Mouse (Mus musculus) lung, postnatal 0 days (tissue): ENCODE results near the gene Rassf8. TPM values are rescaled to one million over a fixed set of nuclear protein-coding genes. Genes with fewer than 3 reads are reported as not detected.

Experiments
- ATAC-seq: fragments of 200-750 bp; cut with Nextera tagmentation; 2 replicates; pipeline ENCODE4 v1.8.0; 2017; ENCODE audit warnings: moderate library complexity
- DNase-seq: peaks from one replicate; pipeline ENCODE4 v3.0.0-alpha.2; 2016; ENCODE audit warnings: low spot score
- H3K27ac ChIP-seq: fragments of 300-500 bp; sonication (generic); 2 replicates; pipeline ENCODE4 v1.5.1; 2014; ENCODE audit warnings: antibody characterized with exemption, mild to moderate bottlenecking, low read length, mixed read lengths
- H3K27me3 ChIP-seq: fragments of 300-500 bp; sonication (generic); replicated peaks from 2 replicates; pipeline ENCODE4 v1.6.1; 2014; ENCODE audit warnings: low read length, mixed read lengths; ENCODE audit not compliant: insufficient read depth
- H3K36me3 ChIP-seq: fragments of 300-500 bp; sonication (generic); 2 replicates; pipeline ENCODE4 v1.6.1; 2014; ENCODE audit warnings: low read length, mixed read lengths; ENCODE audit not compliant: insufficient read depth
- H3K4me1 ChIP-seq: fragments of 300-500 bp; sonication (generic); 2 replicates; pipeline ENCODE4 v1.6.1; 2014; ENCODE audit warnings: antibody characterized with exemption, low read depth, low read length, mixed read lengths; ENCODE audit not compliant: insufficient read depth
- H3K4me2 ChIP-seq: fragments of 300-500 bp; sonication (generic); replicated peaks from 2 replicates; pipeline ENCODE4 v1.6.1; 2014; ENCODE audit warnings: low read depth, mild to moderate bottlenecking, low read length, moderate library complexity, mixed read lengths
- H3K4me3 ChIP-seq: fragments of 300-500 bp; sonication (generic); 2 replicates; pipeline ENCODE4 v1.5.1; 2014; ENCODE audit warnings: low read depth, low read length
- H3K9ac ChIP-seq: fragments of 300-500 bp; sonication (generic); replicated peaks from 2 replicates; pipeline ENCODE4 v1.6.1; 2014; ENCODE audit warnings: low read depth, mild to moderate bottlenecking
- H3K9me3 ChIP-seq: fragments of 300-500 bp; sonication (generic); 2 replicates; pipeline ENCODE4 v1.6.1; 2016; ENCODE audit warnings: low read length, mixed read lengths
- CTCF ChIP-seq: IDR thresholded peaks from 2 replicates; pipeline ENCODE4 v1.5.1; 2016; ENCODE audit warnings: antibody characterized with exemption, mild to moderate bottlenecking
- EP300 ChIP-seq: IDR thresholded peaks from 2 replicates; pipeline ENCODE4 v1.6.1; 2016; ENCODE audit warnings: antibody characterized with exemption, mild to moderate bottlenecking, control low read depth
- WGBS: fragments of 180-500 bp; shearing (Covaris S2); extraction: QIAGEN DNeasy Blood & Tissue Kit; methylation state at CpG from one replicate; pipeline ENCODE4 v1.1.7; 2014; 5-methylcytosine and 5-hydroxymethylcytosine counted together
- polyA plus RNA-seq: library from polyadenylated mRNA; unstranded; fragments of >200 nt; fragmentation: Nextera tagmentation; extraction: Ambion mirVana; gene quantifications from 2 replicates; pipeline ENCODE4 v1.2.1, GENCODE M21; 2015

Rassf8 gene
- polyA plus RNA-seq, 1 experiment from 2014 or later: 15.1 TPM

DNA sequence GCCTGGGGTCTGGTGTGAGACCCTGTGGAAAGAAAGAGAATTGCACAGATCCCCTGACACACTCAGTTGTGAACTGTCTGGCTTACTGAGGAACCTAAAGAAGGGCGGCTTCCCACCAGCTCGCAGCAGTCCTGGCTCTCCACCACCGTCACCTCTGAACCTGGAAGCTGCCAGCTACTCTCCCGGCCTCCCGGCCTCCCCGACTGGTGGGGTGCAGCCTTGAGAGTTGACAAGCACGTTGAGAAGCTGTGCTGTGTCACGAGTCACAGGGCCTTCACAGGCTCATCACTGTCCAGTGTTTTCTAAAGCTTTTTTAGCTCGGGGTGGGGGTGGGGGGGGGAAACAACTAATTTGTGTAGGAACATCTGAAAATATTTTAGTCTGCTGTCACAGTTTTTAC lies 72.6 kb downstream of the Rassf8 start:
- Histone ChIP-seq H3K4me3 (no peak overlapping the region), H3K4me1 (no peaks in the 10 kb centered on the region), H3K4me2 (no peak overlapping the region), H3K27ac (no peak overlapping the region), H3K9me3 (no peaks in the 10 kb centered on the region), H3K9ac (no peak overlapping the region), H3K27me3 (no peaks in the 10 kb centered on the region), H3K36me3 (peaks cover 16% of the 10 kb centered on the region; the same call in 1 of the 2 replicates)
- no peak for DNase-seq
- no peak for ATAC-seq
- 88% methylated on average over 9 of the region's 9 CpGs for WGBS
- no peak for TF ChIP-seq CTCF
- no peak for TF ChIP-seq EP300

DNA sequence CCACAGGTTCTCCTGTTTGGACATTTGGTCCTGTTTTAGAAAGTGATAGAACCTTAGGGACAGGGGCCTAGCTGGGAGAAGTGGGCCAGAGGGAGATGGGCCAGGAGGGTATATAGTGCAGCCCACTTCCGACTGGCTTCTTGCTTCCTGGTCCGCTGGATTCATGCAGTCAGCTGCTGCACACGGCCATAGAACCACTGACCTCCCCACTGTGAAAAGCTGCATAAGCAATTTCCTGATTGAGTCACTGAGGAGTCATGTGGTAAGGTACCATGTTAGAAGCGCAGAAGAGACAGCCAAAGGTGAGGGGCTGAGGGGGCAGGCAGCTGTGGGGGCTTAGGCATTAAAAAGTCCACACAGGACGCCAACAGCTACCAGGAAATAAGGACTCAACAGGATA lies 75.7 kb downstream of the Rassf8 start:
- Histone ChIP-seq H3K27me3 (no peaks in the 10 kb centered on the region), H3K4me3 (no peak overlapping the region), H3K9ac (no peak overlapping the region), H3K4me2 (no peak overlapping the region), H3K27ac (no peak overlapping the region), H3K4me1 (no peaks in the 10 kb centered on the region), H3K9me3 (no peaks in the 10 kb centered on the region), H3K36me3 (peaks cover 5% of the 10 kb centered on the region; the same call in 1 of the 2 replicates)
- 51% methylated on average over 5 of the region's 5 CpGs for WGBS
- DNase-seq (no peak), ATAC-seq (no peak)
- TF ChIP-seq EP300 (no peak), CTCF (no peak)

DNA sequence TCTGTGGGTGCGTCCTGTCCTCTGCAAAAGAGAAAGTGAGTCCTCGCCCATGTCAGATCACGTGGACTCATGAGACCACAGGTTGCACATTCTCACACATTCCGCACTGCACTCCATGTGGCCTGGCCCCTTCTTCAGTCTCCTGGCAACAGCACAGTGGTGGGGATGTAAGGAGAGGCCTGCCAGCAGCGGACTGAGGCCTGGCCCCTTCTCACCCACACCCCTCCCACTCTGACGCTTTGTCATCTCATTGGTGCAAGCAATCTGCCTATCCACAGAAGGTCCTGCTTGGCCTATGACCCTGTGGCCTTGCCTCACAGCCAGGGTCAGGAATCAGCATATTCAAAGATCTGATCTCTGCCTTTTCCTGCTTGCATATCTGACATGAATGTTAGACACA lies 76.6 kb downstream of the Rassf8 start:
- Histone ChIP-seq H3K9ac (no peak overlapping the region), H3K27me3 (no peaks in the 10 kb centered on the region), H3K4me3 (no peak overlapping the region), H3K4me2 (no peak overlapping the region), H3K9me3 (no peaks in the 10 kb centered on the region), H3K36me3 (no peaks in the 10 kb centered on the region; the same call in 1 of the 2 replicates), H3K27ac (no peak overlapping the region), H3K4me1 (no peaks in the 10 kb centered on the region)
- peak; percentile 70 for DNase-seq
- peak; percentile 95 for ATAC-seq
- 49% methylated on average over 6 of the region's 6 CpGs for WGBS
- TF ChIP-seq CTCF (no peak), EP300 (no peak)

DNA sequence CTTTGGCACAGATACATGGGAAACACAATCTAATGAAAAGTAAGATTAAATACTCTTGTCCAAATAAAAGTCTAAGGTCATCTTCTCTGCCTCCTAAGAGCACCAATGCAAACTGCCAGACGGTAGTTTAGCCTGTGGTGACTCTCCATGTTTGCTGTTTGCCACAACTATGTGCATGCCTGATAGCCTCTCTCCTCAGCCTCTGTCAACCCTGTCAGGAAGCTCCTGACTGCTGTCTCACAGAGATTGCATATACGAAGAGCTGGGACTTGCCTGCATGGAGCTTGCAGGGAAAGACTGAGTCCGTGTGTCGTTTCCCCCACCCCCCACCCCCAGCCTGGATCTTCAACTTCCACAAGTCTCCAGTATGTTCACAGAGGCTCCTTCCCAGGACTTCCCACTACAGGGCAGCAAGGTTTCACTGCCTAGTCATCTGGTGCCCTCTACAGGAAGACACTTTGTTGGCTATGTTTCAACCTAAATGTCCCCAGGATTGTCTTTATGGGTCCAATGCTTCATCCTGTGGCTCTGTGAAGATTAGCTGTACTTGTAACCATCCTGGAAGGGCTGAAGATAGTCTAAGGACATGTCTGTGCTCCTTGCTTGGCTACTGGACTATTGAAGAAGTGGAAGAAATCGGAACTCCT lies 77.2 kb downstream of the Rassf8 start:
- peak; percentile 73 for DNase-seq

DNA sequence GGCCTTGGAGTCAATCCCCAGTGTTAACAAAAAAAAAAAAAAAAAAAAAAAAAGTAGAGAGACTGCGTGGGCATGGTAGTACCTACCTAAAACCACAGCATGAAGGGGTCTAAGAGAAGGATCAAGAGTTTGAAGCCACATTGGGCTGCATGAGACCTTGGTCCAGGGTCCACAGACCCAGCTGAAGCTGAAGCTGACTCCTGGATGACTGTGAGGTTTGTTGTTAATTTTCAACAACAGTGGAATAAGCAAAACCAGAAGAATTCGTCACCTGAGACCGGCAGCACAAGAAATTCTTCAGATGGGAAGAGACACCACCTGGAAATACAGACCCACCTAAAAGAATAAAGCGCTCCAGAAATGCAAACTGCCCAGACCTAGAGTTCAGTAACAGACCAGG lies 79.8 kb downstream of the Rassf8 start:
- DNase-seq (no peak), ATAC-seq (no peak)
- Histone ChIP-seq H3K36me3 (no peaks in the 10 kb centered on the region), H3K9me3 (no peaks in the 10 kb centered on the region), H3K4me1 (no peaks in the 10 kb centered on the region), H3K27ac (no peak overlapping the region), H3K9ac (no peak overlapping the region), H3K4me3 (no peak overlapping the region), H3K27me3 (no peaks in the 10 kb centered on the region), H3K4me2 (no peak overlapping the region)
- WGBS: 95% methylated on average over 4 of the region's 4 CpGs
- no peak for TF ChIP-seq EP300
- no peak for TF ChIP-seq CTCF

More for the DNA sequence above, 77.2 kb downstream of the Rassf8 start:
- WGBS: 33% methylated on average over 5 of the region's 5 CpGs
- no peak for TF ChIP-seq EP300
- TF ChIP-seq CTCF: peak; percentile 84
- H3K27me3 ChIP-seq: no peaks in the 10 kb centered on the region
- H3K27ac ChIP-seq: no peak overlapping the region
- ATAC-seq: peak; percentile 59
- no peaks in the 10 kb centered on the region for H3K4me1 ChIP-seq
- no peak overlapping the region for H3K4me2 ChIP-seq
- H3K9ac ChIP-seq: no peak overlapping the region
- H3K4me3 ChIP-seq: no peak overlapping the region
- H3K9me3 ChIP-seq: no peaks in the 10 kb centered on the region
- H3K36me3 ChIP-seq: no peaks in the 10 kb centered on the region; the same call in 1 of the 2 replicates

DNA sequence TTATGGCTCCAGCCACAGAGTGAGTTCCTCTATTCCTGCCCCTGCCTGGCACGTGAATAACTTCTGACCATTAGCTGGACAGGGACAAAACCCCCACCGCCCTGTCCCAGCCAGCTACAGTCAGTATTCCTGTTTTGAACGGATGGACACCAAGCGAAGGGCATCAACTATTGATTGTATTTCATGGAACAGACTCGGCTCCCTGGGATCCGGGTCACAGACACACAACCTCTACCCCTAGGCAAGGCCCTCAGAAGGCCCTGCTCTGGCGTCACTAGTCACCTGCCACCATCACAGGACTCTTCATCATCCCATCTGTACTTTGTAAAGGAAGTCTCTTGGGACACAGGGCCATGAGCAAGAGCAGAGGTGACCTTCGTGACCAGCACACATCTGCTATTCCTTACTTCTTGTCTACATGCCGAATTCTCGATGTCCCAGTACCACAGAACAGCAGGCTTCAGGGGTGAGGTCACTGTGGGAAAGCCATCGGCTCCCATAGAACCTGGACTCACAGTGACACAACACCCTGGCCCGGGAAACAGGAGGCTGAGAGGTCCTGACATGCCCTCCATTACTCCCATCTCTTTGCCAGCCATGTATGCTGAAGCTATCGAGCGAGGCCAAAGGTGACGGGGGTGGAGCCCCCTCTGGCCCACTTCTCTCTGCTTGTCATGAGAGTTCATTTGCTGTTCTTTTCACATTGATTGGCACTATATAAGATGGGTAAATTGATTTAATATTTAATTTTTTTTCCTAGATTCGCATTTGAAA lies 82.7 kb downstream of the Rassf8 start:
- Histone ChIP-seq H3K4me1 (no peaks in the 10 kb centered on the region), H3K27me3 (no peaks in the 10 kb centered on the region), H3K9ac (no peak overlapping the region), H3K36me3 (no peaks in the 10 kb centered on the region), H3K27ac (no peak overlapping the region), H3K4me2 (no peak overlapping the region), H3K9me3 (no peaks in the 10 kb centered on the region), H3K4me3 (no peak overlapping the region)
- no peak for ATAC-seq
- DNase-seq: no peak
- WGBS: 76% methylated on average over 16 of the region's 16 CpGs
- TF ChIP-seq CTCF: no peak
- no peak for TF ChIP-seq EP300
